Mouse (Mus musculus) left cerebral cortex, adult 2 months (tissue): ENCODE measurements around the gene 2210418O10Rik. TPM values are rescaled to one million over a fixed set of nuclear protein-coding genes. Genes with fewer than 3 reads are reported as not detected.
"Not testable (repeated sequence)": the region's sequence is repeated elsewhere in the genome, so short reads cannot be mapped to it uniquely, and the experiment has no call there.

Experiments used
- DNase-seq, 2 experiments: peaks; one replicate each; pipeline ENCODE4 v3.0.0; 2021 to 2022; ENCODE audit warnings: low spot score in 2 of 2, mixed read lengths in 1 of 2; ENCODE audit errors: extremely low spot score in 1 of 2
- H3K27ac ChIP-seq: fragments of 200-600 bp; 2 replicates; pipeline ENCODE4 v1.8.1; 2022
- H3K4me3 ChIP-seq: fragments of 200-600 bp; 2 replicates; pipeline ENCODE4 v1.8.1; 2022
- intact Hi-C: fragments of 180-260 bp; cut with DNase I; formaldehyde crosslinking; loops from one replicate; pipeline ENCODE4 v1.15.1; 2025
- long read RNA-seq, 2 experiments: library from polyadenylated mRNA; stranded (forward); transcript quantifications; one replicate each; pipeline ENCODE4 v2.0.0; 2021; ENCODE audit warnings: borderline mapping rate in 2 of 2
- total RNA-seq, 2 experiments: library from RNA; stranded (reverse); gene quantifications; 2 replicates each; pipeline ENCODE4 v1.2.3; 2021

2210418O10Rik gene
- 1 to 10 TPM; 4.8 to 5.6 TPM for total RNA-seq
- long read RNA-seq, experiment 1, partial matches to known transcripts: 0 of 5 reads
- long read RNA-seq, experiment 1, other reads (novel, unspliced or antisense): 5 of 5 reads
- long read RNA-seq, experiment 2, partial matches to known transcripts: 1 of 4 reads
- long read RNA-seq, experiment 2, other reads (novel, unspliced or antisense): 3 of 4 reads

GRCm38 (mm10) chr2:176226269-176226668, at the start of gene 2210418O10Rik:
Gene 2210418O10Rik (plus strand): TSS chr2:176226569.
- DNase-seq, intact Hi-C loops, H3K4me3 ChIP-seq, H3K27ac ChIP-seq: not testable (repeated sequence)

- H3K4me3 ChIP-seq, H3K27ac ChIP-seq, DNase-seq, intact Hi-C loops: not testable (repeated sequence)
Measured at GRCm38 (mm10) chr2:176248519-176248918, 22.1 kb downstream of the 2210418O10Rik start.

Other genes with a start within 250 kb of the 2210418O10Rik start
- 10 to 100 TPM in 1 of 2 experiments, 1 to 10 TPM in 1; 7.0 to 11.4 TPM for gene Gm2004, start 76.7 kb upstream of the 2210418O10Rik start, total RNA-seq
- gene Gm11009, start 92.9 kb downstream of the 2210418O10Rik start, total RNA-seq: not detected
- 10 to 100 TPM in 1 of 2 experiments, 1 to 10 TPM in 1; 8.2 to 16.0 TPM for gene Gm14435, start 197.0 kb downstream of the 2210418O10Rik start, total RNA-seq